Mouse (Mus musculus): ENCODE measurements around the gene Serpina12. TPM values are rescaled to one million over a fixed set of nuclear protein-coding genes. Genes with fewer than 3 reads are reported as not detected.
A peak's percentile ranks its signal among the peaks of the same experiment; 100 is the strongest.

The Serpina12 gene
- polyA plus RNA-seq, 1 experiment from 2014 or later: not detected

DNA sequence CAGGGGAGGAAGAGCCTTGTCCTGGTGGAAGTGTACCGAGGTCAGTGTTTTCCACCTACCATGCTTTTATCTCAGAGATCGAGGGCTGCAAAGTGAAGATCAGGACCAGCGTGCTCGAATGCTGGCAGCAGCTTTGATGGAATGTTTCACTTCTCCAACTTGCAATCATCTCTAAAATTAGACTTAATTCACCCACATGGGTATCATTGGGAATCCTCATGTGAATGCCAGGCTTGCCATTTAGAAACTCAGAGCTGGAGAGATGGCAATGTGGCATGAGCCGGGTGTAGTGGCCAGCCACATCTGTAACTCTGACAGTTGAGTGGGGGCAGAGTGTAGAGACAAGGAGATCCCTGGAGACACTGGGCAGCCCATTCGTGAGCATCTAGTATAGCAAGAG, 15.9 kb upstream of the Serpina12 start:
- no peak for DNase-seq (ENCODE audit: low read depth, low spot score)
- in situ Hi-C loops (cut with MboI; ENCODE audit: low pct_unique_long_range_greater_than_20kb): loop anchor here (25.0 kb wide), 1 partner anchor 852 kb away; no protein-coding TSS in a partner anchor
- ChIA-PET POLR2A (interaction anchor here (1.0 kb wide), 1 partner anchor 57 kb away, joined by 3 read pairs; no protein-coding TSS in a partner anchor), CTCF (interaction anchor here (1.1 kb wide), 1 partner anchor 62 kb away, joined by 3 read pairs; no protein-coding TSS in a partner anchor)
- no peak for TF ChIP-seq CTCF (IDR thresholded peaks at IDR 0.05)
- no peak for ATAC-seq
- no peaks in the 10 kb centered on the region for H3K27me3 ChIP-seq

- in situ Hi-C loops (cut with MboI; ENCODE audit: low pct_unique_long_range_greater_than_20kb): loop anchor here (25.0 kb wide), 1 partner anchor 855 kb away; no protein-coding TSS in a partner anchor
- POLR2A ChIA-PET: no interaction called here
- ATAC-seq (no peak), DNase-seq (ENCODE audit: low read depth, low spot score) (no peak)
- TF ChIP-seq CTCF (IDR thresholded peaks at IDR 0.05): no peak
- CTCF ChIA-PET: interaction anchor here (1.2 kb wide), 1 partner anchor 28 kb away, joined by 3 read pairs; no protein-coding TSS in a partner anchor
- H3K27me3 ChIP-seq: no peaks in the 10 kb centered on the region
Measured at GRCm38 (mm10) chr12:104057531-104057930, 13.3 kb upstream of the Serpina12 start.

DNA sequence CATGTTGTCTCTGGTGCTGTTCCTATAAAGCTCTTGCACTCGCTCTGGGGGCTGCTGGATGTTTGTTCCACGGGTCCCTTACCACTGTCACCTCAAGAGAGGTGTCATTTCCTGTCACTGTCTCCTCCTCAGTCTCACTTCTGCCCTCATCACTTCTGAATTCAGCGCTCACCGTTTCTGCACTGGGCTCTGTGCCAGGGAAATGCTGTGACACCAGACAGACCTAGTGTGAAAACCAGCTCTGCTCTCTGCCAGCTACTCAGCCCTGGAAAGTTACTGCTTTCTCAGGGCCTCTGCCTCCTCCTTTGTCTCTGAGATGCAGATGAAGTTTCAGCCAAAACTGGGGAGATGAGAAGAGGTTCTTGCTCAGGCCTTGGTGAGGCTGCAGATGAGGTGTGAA, 12.8 kb upstream of the Serpina12 start:
- ATAC-seq (no peak), DNase-seq (ENCODE audit: low read depth, low spot score) (no peak)
- H3K27me3 ChIP-seq: no peaks in the 10 kb centered on the region
- in situ Hi-C loops (cut with MboI; ENCODE audit: low pct_unique_long_range_greater_than_20kb): loop anchor here (25.0 kb wide), 1 partner anchor 855 kb away; no protein-coding TSS in a partner anchor
- ChIA-PET CTCF (interaction anchor here (1.2 kb wide), 1 partner anchor 27 kb away, joined by 3 read pairs; no protein-coding TSS in a partner anchor), POLR2A (no interaction called here)
- TF ChIP-seq CTCF (IDR thresholded peaks at IDR 0.05): no peak

- H3K27me3 ChIP-seq: no peaks in the 10 kb centered on the region
- DNase-seq (ENCODE audit: low read depth, low spot score) (peak; percentile 85), ATAC-seq (peak; percentile 94)
- ChIA-PET POLR2A (no interaction called here), CTCF (interaction anchor here (1.6 kb wide), 1 partner anchor 26 kb away, joined by 6 read pairs; no protein-coding TSS in a partner anchor)
- in situ Hi-C loops (cut with MboI; ENCODE audit: low pct_unique_long_range_greater_than_20kb): loop anchor here (25.0 kb wide), 1 partner anchor 857 kb away; no protein-coding TSS in a partner anchor
- TF ChIP-seq CTCF (IDR thresholded peaks at IDR 0.05): no peak
Measured at GRCm38 (mm10) chr12:104055755-104056154, 11.5 kb upstream of the Serpina12 start.

DNA sequence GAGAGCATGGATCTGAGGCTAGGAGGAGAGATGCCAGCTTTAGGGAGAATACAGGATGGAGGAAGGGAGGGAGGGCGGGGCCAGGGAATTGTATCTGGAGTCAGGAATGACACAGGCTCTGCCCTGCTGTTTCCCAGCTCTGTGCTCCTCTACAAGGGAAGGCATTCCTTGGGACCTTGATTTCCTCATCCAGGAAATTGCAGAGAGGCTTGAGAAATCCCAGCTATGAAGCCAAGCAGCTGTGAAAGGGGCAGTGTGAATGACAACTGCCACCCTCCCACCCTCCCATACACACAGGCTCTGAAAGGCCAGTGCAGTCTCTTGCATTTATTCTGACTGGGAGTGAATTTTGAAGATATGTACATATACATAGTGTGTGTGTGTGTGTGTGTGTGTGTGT, 9.8 kb upstream of the Serpina12 start:
- DNase-seq (ENCODE audit: low read depth, low spot score): no peak
- CTCF ChIA-PET: no interaction called here
- H3K27me3 ChIP-seq: no peaks in the 10 kb centered on the region
- peak; percentile 53 for ATAC-seq
- in situ Hi-C loops (cut with MboI; ENCODE audit: low pct_unique_long_range_greater_than_20kb): loop anchor here (25.0 kb wide), 1 partner anchor 858 kb away; no protein-coding TSS in a partner anchor
- TF ChIP-seq CTCF (IDR thresholded peaks at IDR 0.05): no peak
- POLR2A ChIA-PET: no interaction called here

DNA sequence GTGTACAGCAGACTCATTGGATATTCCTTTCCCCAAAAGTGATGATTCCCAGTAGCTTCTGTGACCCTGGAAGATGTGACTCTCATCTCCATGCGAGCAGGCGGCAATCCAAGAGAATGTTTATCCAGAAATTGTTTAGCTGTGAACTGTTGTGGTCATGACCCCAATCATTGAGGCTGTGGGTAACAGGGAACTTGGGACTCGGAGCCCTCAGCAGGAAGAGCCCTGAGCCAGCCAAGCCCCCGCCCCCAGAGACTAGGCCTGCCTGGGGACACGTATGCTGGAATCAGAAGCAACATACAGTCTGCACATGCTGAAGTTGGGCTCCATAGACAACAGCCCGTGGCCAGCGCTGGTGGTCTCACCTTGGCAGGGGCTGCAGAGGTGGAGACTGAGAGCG, 1.5 kb upstream of the Serpina12 start:
- no peaks in the 10 kb centered on the region for H3K27me3 ChIP-seq
- POLR2A ChIA-PET: no interaction called here
- DNase-seq (ENCODE audit: low read depth, low spot score): no peak
- TF ChIP-seq CTCF (IDR thresholded peaks at IDR 0.05): no peak
- ATAC-seq: peak; percentile 60
- CTCF ChIA-PET: no interaction called here
- in situ Hi-C loops (cut with MboI; ENCODE audit: low pct_unique_long_range_greater_than_20kb): no loop called here

DNA sequence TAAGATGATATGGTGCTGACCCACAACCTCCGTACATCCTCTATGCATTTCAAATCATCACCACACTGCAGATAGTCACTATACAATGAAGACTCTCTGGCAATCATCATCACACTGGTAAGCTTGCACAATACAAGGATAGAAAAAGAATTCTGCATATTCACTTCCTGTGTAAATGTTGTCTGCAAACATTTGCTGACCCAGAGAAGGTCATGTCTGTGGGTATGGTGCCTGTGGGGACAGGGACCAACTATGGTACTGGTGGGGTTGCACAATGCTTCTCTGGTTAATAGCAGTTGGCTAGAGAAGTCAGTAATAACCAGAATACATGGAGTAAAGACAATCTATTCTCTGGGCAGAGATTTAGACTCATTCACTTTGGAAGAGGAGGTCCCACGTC, 1.5 kb downstream of the Serpina12 start:
- CTCF ChIA-PET: interaction anchor here (1.0 kb wide), 1 partner anchor 16 kb away, joined by 4 read pairs; no protein-coding TSS in a partner anchor
- no peak for TF ChIP-seq CTCF (IDR thresholded peaks at IDR 0.05)

DNA sequence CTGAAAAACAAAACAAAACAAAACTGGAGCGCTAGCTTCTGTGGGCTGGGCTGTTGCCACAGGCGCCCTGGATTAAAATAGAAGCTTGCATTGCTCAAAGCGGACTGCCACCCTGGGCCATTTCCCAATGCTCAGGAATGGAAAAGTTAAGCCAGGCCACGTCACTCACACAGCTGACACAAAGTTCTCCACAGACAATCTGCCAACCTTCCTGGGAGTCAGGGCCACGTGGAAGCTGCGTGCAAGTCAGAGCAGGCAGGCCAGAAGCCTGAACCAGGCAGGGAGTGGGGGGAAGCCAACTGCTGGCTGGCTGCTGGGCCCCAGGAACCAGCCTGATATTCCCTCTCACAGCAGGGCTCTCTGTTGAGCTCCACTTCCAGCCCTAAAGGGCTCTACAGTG, 2.8 kb downstream of the Serpina12 start:
- no peak for TF ChIP-seq CTCF (IDR thresholded peaks at IDR 0.05)
- in situ Hi-C loops (cut with MboI; ENCODE audit: low pct_unique_long_range_greater_than_20kb): no loop called here
- DNase-seq (ENCODE audit: low read depth, low spot score): no peak
- H3K27me3 ChIP-seq: no peaks in the 10 kb centered on the region
- CTCF ChIA-PET: interaction anchor here (1.6 kb wide), 1 partner anchor 46 kb away, joined by 3 read pairs; no protein-coding TSS in a partner anchor
- POLR2A ChIA-PET: no interaction called here
- ATAC-seq: no peak

More for the DNA sequence above, 1.5 kb downstream of the Serpina12 start:
- no peaks in the 10 kb centered on the region for H3K27me3 ChIP-seq
- no peak for DNase-seq (ENCODE audit: low read depth, low spot score)
- in situ Hi-C loops (cut with MboI; ENCODE audit: low pct_unique_long_range_greater_than_20kb): no loop called here
- no peak for ATAC-seq
- POLR2A ChIA-PET: no interaction called here

DNA sequence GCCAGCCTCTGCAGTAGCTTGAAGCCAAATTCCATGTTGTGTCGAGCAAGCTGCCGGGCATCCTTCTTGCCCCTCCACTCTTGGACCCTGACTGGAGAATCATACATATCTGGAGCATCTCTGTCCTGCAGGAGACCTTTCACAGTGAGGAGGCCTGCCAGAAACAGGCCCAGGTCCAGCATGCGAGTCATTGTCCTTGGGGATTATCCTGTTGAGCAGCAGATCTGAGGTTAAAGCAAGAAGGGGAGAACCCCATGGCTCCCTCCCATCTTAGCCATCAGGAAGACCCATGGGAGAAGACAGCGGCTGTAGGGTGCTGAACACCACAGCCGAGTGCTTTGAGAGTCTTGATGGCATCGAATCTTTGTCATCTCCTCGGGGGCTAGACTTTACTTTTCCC, 6.1 kb downstream of the Serpina12 start:
- in situ Hi-C loops (cut with MboI; ENCODE audit: low pct_unique_long_range_greater_than_20kb): no loop called here
- POLR2A ChIA-PET: no interaction called here
- no peak for DNase-seq (ENCODE audit: low read depth, low spot score)
- no peak for TF ChIP-seq CTCF (IDR thresholded peaks at IDR 0.05)
- ATAC-seq: no peak
- no peaks in the 10 kb centered on the region for H3K27me3 ChIP-seq
- CTCF ChIA-PET: no interaction called here

DNA sequence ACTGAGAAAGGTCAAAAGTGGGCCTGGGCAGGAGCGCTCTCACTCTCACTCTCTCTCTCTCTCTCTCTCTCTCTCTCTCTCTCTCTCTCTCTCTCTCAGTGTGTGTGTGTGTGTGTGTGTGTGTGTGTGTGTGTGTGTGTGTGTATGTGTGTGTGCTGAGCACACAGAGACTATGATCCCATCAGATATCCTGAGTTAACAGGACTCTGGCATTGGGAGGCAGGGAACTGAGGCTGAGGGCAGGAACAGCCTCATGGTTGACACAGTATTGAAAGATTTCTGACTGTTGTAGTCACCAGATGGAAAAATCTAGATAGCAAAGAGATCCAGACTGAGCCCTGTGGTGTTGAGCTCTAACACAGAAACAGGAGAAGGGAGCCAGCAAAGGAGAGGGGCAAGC, 10.5 kb downstream of the Serpina12 start:
- CTCF ChIA-PET: interaction anchor here (1.1 kb wide), 1 partner anchor 17 kb away, joined by 3 read pairs; no protein-coding TSS in a partner anchor
- POLR2A ChIA-PET: no interaction called here
- no peaks in the 10 kb centered on the region for H3K27me3 ChIP-seq
- in situ Hi-C loops (cut with MboI; ENCODE audit: low pct_unique_long_range_greater_than_20kb): loop anchor here (5.0 kb wide), 1 partner anchor 36 kb away; no protein-coding TSS in a partner anchor
- TF ChIP-seq CTCF (IDR thresholded peaks at IDR 0.05): no peak
- no peak for ATAC-seq
- no peak for DNase-seq (ENCODE audit: low read depth, low spot score)

GRCm38 (mm10) chr12:104029986-104030385, 14.3 kb downstream of the Serpina12 start:
- in situ Hi-C loops (cut with MboI; ENCODE audit: low pct_unique_long_range_greater_than_20kb): loop anchor here (5.0 kb wide), 1 partner anchor 33 kb away; no protein-coding TSS in a partner anchor
- POLR2A ChIA-PET: interaction anchor here (0.7 kb wide), 1 partner anchor 36 kb away, joined by 4 read pairs; no protein-coding TSS in a partner anchor
- ATAC-seq (peak; percentile 74), DNase-seq (ENCODE audit: low read depth, low spot score) (no peak)
- peak; percentile 85 for TF ChIP-seq CTCF (IDR thresholded peaks at IDR 0.05)
- CTCF ChIA-PET: interaction anchor here (1.0 to 2.6 kb wide), 12 partner anchors 9 to 40 kb away, joined by 3 to 22 read pairs (median 4); partner anchors contain the start of gene Serpina11
- H3K27me3 ChIP-seq: no peaks in the 10 kb centered on the region

All from Patski (cell line).